Mouse (Mus musculus): ENCODE results near the gene Tti1.

- TF ChIP-seq POLR2A (IDR thresholded peaks at IDR 0.05; ENCODE audit: borderline replicate concordance, control insufficient read depth, low read depth, low read length): no peak
- no peak for TF ChIP-seq CTCF (IDR thresholded peaks at IDR 0.05; ENCODE audit: control insufficient read depth, insufficient read depth, low read length)
Measured at GRCm38 (mm10) chr2:158005641-158006040, 22.6 kb downstream of the Tti1 start.

Data from bone marrow, adult 2 months (tissue).